Mouse (Mus musculus): ENCODE results near the gene Mapkapk2.

DNA sequence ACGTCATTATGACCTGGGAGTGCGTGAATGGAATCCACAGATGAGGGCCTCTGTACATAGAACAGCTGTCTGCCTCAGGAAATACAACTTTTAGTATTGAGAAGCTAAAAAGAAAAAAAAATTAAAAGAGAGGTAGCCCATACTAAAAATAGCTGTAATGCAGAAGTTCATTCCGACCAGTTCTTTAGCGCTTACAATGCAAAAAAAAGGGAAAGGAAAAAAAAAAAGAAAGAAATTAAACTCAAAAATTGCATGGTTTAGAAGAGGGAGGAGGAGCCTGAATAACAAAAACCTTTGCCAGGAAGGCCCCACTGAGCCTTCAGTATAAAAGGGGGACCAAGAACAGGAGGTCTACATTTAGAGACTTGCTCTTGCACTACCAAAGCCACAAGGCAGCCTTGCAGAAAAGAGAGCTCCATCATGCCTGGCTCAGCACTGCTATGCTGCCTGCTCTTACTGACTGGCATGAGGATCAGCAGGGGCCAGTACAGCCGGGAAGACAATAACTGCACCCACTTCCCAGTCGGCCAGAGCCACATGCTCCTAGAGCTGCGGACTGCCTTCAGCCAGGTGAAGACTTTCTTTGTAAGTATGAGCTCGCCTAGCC is 78.0 kb downstream of the Mapkapk2 start, which contains the start of gene Il10:
- TF ChIP-seq POLR2A (IDR thresholded peaks at IDR 0.05; ENCODE audit: insufficient read depth, low read length) (no peak), CTCF (IDR thresholded peaks at IDR 0.05; ENCODE audit: low read depth, low read length) (no peak), EP300 (IDR thresholded peaks at IDR 0.05; ENCODE audit: insufficient read depth, low read depth, low read length) (no peak)

All from ES-Bruce4 (cell line).